Mouse (Mus musculus): ENCODE results near the gene Setd7. TPM values are rescaled to one million over a fixed set of nuclear protein-coding genes. Genes with fewer than 3 reads are reported as not detected.

Gene Setd7
- polyA plus RNA-seq, 1 experiment from 2014 or later, result 6.6 TPM

- WGBS, result 90% methylated on average over 13 of the region's 13 CpGs
- H3K36me3 ChIP-seq (ENCODE audit: control insufficient read depth, insufficient read depth, low read length), result peaks cover 95% of the 10 kb centered on the region
- ATAC-seq (ENCODE audit: insufficient number of reproducible peaks, insufficient read depth, low FRiP score, low read depth), result no peak
- no peak overlapping the region for H3K4me3 ChIP-seq (ENCODE audit: control insufficient read depth in 1 of 2, insufficient read depth in 1 of 2, low read depth in 1 of 2, low read length in 2 of 2)
- no peaks in the 10 kb centered on the region for H3K9me3 ChIP-seq (ENCODE audit: control insufficient read depth, low read length)
- H3K27ac ChIP-seq (replicated peaks in 1 of 2; ENCODE audit: control insufficient read depth in 1 of 2, insufficient read depth in 1 of 2, low read depth in 2 of 2, low read length in 2 of 2), result no peak overlapping the region
- H3K9ac ChIP-seq (ENCODE audit: low read length), result no peak overlapping the region
- H3K4me2 ChIP-seq (ENCODE audit: low read length), result no peak overlapping the region
- no peaks in the 10 kb centered on the region for H3K4me1 ChIP-seq (ENCODE audit: control insufficient read depth in 2 of 2, insufficient read depth in 2 of 2, low read length in 2 of 2)
- no peaks in the 10 kb centered on the region for H3K27me3 ChIP-seq (ENCODE audit: control insufficient read depth, insufficient read depth, low read length)
Measured at GRCm38 (mm10) chr3:51526891-51527290, 33.8 kb downstream of the Setd7 start.

- H3K9ac ChIP-seq (ENCODE audit: low read length), result no peak overlapping the region
- no peak for ATAC-seq (ENCODE audit: insufficient number of reproducible peaks, insufficient read depth, low FRiP score, low read depth)
- H3K4me2 ChIP-seq (ENCODE audit: low read length), result no peak overlapping the region
- 89% methylated on average over 16 of the region's 16 CpGs for WGBS
- H3K9me3 ChIP-seq (ENCODE audit: control insufficient read depth, low read length), result no peaks in the 10 kb centered on the region
- no peaks in the 10 kb centered on the region for H3K4me1 ChIP-seq (ENCODE audit: control insufficient read depth in 2 of 2, insufficient read depth in 2 of 2, low read length in 2 of 2)
- peaks cover 95% of the 10 kb centered on the region for H3K36me3 ChIP-seq (ENCODE audit: control insufficient read depth, insufficient read depth, low read length)
- H3K27ac ChIP-seq (replicated peaks in 1 of 2; ENCODE audit: control insufficient read depth in 1 of 2, insufficient read depth in 1 of 2, low read depth in 2 of 2, low read length in 2 of 2), result no peak overlapping the region
- H3K27me3 ChIP-seq (ENCODE audit: control insufficient read depth, insufficient read depth, low read length), result no peaks in the 10 kb centered on the region
- H3K4me3 ChIP-seq (ENCODE audit: control insufficient read depth in 1 of 2, insufficient read depth in 1 of 2, low read depth in 1 of 2, low read length in 2 of 2), result no peak overlapping the region
Measured at GRCm38 (mm10) chr3:51525186-51525785, 35.4 kb downstream of the Setd7 start.

GRCm38 (mm10) chr3:51521262-51521661, 39.4 kb downstream of the Setd7 start:
- peaks cover 0 to 4% of the 10 kb centered on the region in 2 experiments; a peak in 1 of 4 replicates for H3K4me1 ChIP-seq (ENCODE audit: control insufficient read depth in 2 of 2, insufficient read depth in 2 of 2, low read length in 2 of 2)
- no peak overlapping the region for H3K9ac ChIP-seq (ENCODE audit: low read length)
- ATAC-seq (ENCODE audit: insufficient number of reproducible peaks, insufficient read depth, low FRiP score, low read depth), result no peak
- WGBS, result 94% methylated on average over 14 of the region's 14 CpGs
- H3K9me3 ChIP-seq (ENCODE audit: control insufficient read depth, low read length), result no peaks in the 10 kb centered on the region
- peaks cover 85% of the 10 kb centered on the region for H3K36me3 ChIP-seq (ENCODE audit: control insufficient read depth, insufficient read depth, low read length)
- H3K4me3 ChIP-seq (ENCODE audit: control insufficient read depth in 1 of 2, insufficient read depth in 1 of 2, low read depth in 1 of 2, low read length in 2 of 2), result no peak overlapping the region
- H3K4me2 ChIP-seq (ENCODE audit: low read length), result no peak overlapping the region
- no peak overlapping the region for H3K27ac ChIP-seq (replicated peaks in 1 of 2; ENCODE audit: control insufficient read depth in 1 of 2, insufficient read depth in 1 of 2, low read depth in 2 of 2, low read length in 2 of 2)
- H3K27me3 ChIP-seq (ENCODE audit: control insufficient read depth, insufficient read depth, low read length), result no peaks in the 10 kb centered on the region

- H3K9ac ChIP-seq (ENCODE audit: low read length), result no peak overlapping the region
- no peak for ATAC-seq (ENCODE audit: insufficient number of reproducible peaks, insufficient read depth, low FRiP score, low read depth)
- H3K4me1 ChIP-seq (ENCODE audit: control insufficient read depth in 2 of 2, insufficient read depth in 2 of 2, low read length in 2 of 2), result peaks cover 0 to 4% of the 10 kb centered on the region in 2 experiments; a peak in 1 of 4 replicates
- no peak overlapping the region for H3K4me3 ChIP-seq (ENCODE audit: control insufficient read depth in 1 of 2, insufficient read depth in 1 of 2, low read depth in 1 of 2, low read length in 2 of 2)
- H3K27ac ChIP-seq (replicated peaks in 1 of 2; ENCODE audit: control insufficient read depth in 1 of 2, insufficient read depth in 1 of 2, low read depth in 2 of 2, low read length in 2 of 2), result no peak overlapping the region
- H3K27me3 ChIP-seq (ENCODE audit: control insufficient read depth, insufficient read depth, low read length), result no peaks in the 10 kb centered on the region
- H3K36me3 ChIP-seq (ENCODE audit: control insufficient read depth, insufficient read depth, low read length), result peaks cover 66% of the 10 kb centered on the region
- 61% methylated on average over 8 of the region's 8 CpGs for WGBS
- H3K9me3 ChIP-seq (ENCODE audit: control insufficient read depth, low read length), result no peaks in the 10 kb centered on the region
- no peak overlapping the region for H3K4me2 ChIP-seq (ENCODE audit: low read length)
Measured at GRCm38 (mm10) chr3:51518763-51519121, 41.9 kb downstream of the Setd7 start.

GRCm38 (mm10) chr3:51517878-51518762, 42.6 kb downstream of the Setd7 start:
- Histone ChIP-seq H3K9me3 (ENCODE audit: control insufficient read depth, low read length) (no peaks in the 10 kb centered on the region), H3K4me3 (ENCODE audit: control insufficient read depth in 1 of 2, insufficient read depth in 1 of 2, low read depth in 1 of 2, low read length in 2 of 2) (no peak overlapping the region), H3K4me1 (ENCODE audit: control insufficient read depth in 2 of 2, insufficient read depth in 2 of 2, low read length in 2 of 2) (peaks cover 0 to 4% of the 10 kb centered on the region in 2 experiments; a peak in 1 of 4 replicates), H3K27me3 (ENCODE audit: control insufficient read depth, insufficient read depth, low read length) (no peaks in the 10 kb centered on the region), H3K4me2 (ENCODE audit: low read length) (no peak overlapping the region), H3K9ac (ENCODE audit: low read length) (no peak overlapping the region), H3K27ac (replicated peaks in 1 of 2; ENCODE audit: control insufficient read depth in 1 of 2, insufficient read depth in 1 of 2, low read depth in 2 of 2, low read length in 2 of 2) (no peak overlapping the region), H3K36me3 (ENCODE audit: control insufficient read depth, insufficient read depth, low read length) (peaks cover 60% of the 10 kb centered on the region)
- WGBS, result 78% methylated on average over 12 of the region's 12 CpGs
- no peak for ATAC-seq (ENCODE audit: insufficient number of reproducible peaks, insufficient read depth, low FRiP score, low read depth)

GRCm38 (mm10) chr3:51517467-51517866, 43.2 kb downstream of the Setd7 start:
- ATAC-seq (ENCODE audit: insufficient number of reproducible peaks, insufficient read depth, low FRiP score, low read depth), result no peak
- no peak overlapping the region for H3K27ac ChIP-seq (replicated peaks in 1 of 2; ENCODE audit: control insufficient read depth in 1 of 2, insufficient read depth in 1 of 2, low read depth in 2 of 2, low read length in 2 of 2)
- H3K4me1 ChIP-seq (ENCODE audit: control insufficient read depth in 2 of 2, insufficient read depth in 2 of 2, low read length in 2 of 2), result peaks cover 0 to 4% of the 10 kb centered on the region in 2 experiments; a peak in 1 of 4 replicates
- H3K4me3 ChIP-seq (ENCODE audit: control insufficient read depth in 1 of 2, insufficient read depth in 1 of 2, low read depth in 1 of 2, low read length in 2 of 2), result no peak overlapping the region
- H3K9ac ChIP-seq (ENCODE audit: low read length), result no peak overlapping the region
- no peaks in the 10 kb centered on the region for H3K27me3 ChIP-seq (ENCODE audit: control insufficient read depth, insufficient read depth, low read length)
- no peak overlapping the region for H3K4me2 ChIP-seq (ENCODE audit: low read length)
- peaks cover 54% of the 10 kb centered on the region for H3K36me3 ChIP-seq (ENCODE audit: control insufficient read depth, insufficient read depth, low read length)
- 84% methylated on average over 4 of the region's 4 CpGs for WGBS
- H3K9me3 ChIP-seq (ENCODE audit: control insufficient read depth, low read length), result no peaks in the 10 kb centered on the region

GRCm38 (mm10) chr3:51511983-51512382, 48.7 kb downstream of the Setd7 start:
- ATAC-seq (ENCODE audit: insufficient number of reproducible peaks, insufficient read depth, low FRiP score, low read depth), result no peak

More at GRCm38 (mm10) chr3:51511983-51512382, 48.7 kb downstream of the Setd7 start:
- WGBS, result 91% methylated on average over 5 of the region's 5 CpGs
- Histone ChIP-seq H3K4me1 (ENCODE audit: control insufficient read depth in 2 of 2, insufficient read depth in 2 of 2, low read length in 2 of 2) (no peaks in the 10 kb centered on the region), H3K9ac (ENCODE audit: low read length) (no peak overlapping the region), H3K36me3 (ENCODE audit: control insufficient read depth, insufficient read depth, low read length) (peaks cover 10% of the 10 kb centered on the region), H3K9me3 (ENCODE audit: control insufficient read depth, low read length) (no peaks in the 10 kb centered on the region), H3K4me3 (ENCODE audit: control insufficient read depth in 1 of 2, insufficient read depth in 1 of 2, low read depth in 1 of 2, low read length in 2 of 2) (no peak overlapping the region), H3K27me3 (ENCODE audit: control insufficient read depth, insufficient read depth, low read length) (no peaks in the 10 kb centered on the region), H3K27ac (replicated peaks in 1 of 2; ENCODE audit: control insufficient read depth in 1 of 2, insufficient read depth in 1 of 2, low read depth in 2 of 2, low read length in 2 of 2) (no peak overlapping the region), H3K4me2 (ENCODE audit: low read length) (no peak overlapping the region)
